Mouse (Mus musculus): Measurements from ENCODE around the gene Egfl7.

DNA sequence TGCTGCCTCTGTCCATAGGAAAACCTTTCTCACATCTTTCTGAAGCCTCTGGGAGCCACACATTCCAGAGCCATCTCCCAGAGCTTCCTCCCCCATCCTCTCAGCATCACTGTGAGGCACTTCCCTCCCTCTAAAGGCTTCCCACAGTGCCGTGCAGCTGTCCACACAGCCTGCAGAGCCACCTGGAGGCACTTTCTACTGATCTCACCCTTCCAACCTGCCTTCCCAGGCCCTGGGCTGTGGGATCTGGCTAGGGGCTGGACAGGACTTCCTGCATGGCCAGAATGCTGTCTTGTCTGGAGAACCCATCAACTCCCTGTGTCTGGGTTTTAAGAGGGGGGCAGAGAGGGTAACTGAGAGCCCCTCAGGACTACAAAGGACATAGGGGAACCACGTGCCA, 32.3 kb upstream of the Egfl7 start:
- TF ChIP-seq CTCF (conservative IDR thresholded peaks at IDR 0.05; ENCODE audit: low read length) (no peak), NANOG (IDR thresholded peaks at IDR 0.05; ENCODE audit: borderline replicate concordance, low read length) (no peak)

Data from E14TG2a.4 (cell line).